Mouse (Mus musculus) liver, embryonic 14.5 days (tissue): ENCODE data around the gene Pcna.

ENCODE experiments used
- CTCF ChIP-seq: IDR thresholded peaks from 2 replicates; pipeline ENCODE4 v1.5.1; 2016; ENCODE audit warnings: antibody characterized with exemption, low read depth, control low read depth
- EP300 ChIP-seq: IDR thresholded peaks from 2 replicates; pipeline ENCODE4 v1.6.1; 2016; ENCODE audit warnings: antibody characterized with exemption, low read depth

DNA sequence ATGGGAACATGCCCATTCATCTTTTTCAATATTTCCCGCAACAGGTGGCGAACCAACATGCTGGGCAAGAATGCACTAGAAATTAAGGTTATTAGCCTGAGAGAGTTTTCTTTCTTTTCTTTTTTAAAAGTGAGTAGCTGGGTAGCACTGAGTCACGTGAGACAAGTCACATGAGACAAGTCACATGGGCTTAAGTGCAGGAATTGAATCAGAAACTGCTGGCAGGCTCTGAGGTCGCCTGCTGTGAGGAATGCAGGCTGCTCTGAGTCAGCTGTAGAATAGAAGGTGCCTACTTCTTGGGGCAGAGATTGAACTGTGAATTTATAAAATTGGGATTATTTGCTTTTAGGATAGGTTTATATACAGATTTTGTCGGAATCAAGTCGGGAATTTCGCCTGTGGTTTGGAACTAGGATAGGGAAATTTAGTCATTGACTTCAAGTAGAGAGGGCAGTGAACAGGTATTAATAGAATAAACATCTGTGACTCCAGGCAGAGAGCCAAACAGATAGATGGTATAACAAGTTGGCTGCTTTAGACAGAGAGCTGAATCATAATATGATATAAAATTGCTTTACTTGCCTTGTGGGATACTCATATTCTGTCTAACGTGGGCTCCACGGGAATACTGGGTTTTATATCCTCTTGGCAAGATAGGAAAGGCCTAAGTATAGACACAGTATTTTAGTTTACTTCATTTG, 33.4 kb upstream of the Pcna start:
- no peak for TF ChIP-seq CTCF
- TF ChIP-seq EP300, result no peak
